Mouse (Mus musculus) heart, adult 11 months (tissue): ENCODE data around the gene Arf3.
"Not testable (repeated sequence)": the region's sequence is repeated elsewhere in the genome, so short reads cannot be mapped to it uniquely, and the experiment has no call there.

ENCODE experiments used
- DNase-seq: peaks from one replicate; pipeline ENCODE4 v3.0.0; 2022

The Arf3 gene

DNA sequence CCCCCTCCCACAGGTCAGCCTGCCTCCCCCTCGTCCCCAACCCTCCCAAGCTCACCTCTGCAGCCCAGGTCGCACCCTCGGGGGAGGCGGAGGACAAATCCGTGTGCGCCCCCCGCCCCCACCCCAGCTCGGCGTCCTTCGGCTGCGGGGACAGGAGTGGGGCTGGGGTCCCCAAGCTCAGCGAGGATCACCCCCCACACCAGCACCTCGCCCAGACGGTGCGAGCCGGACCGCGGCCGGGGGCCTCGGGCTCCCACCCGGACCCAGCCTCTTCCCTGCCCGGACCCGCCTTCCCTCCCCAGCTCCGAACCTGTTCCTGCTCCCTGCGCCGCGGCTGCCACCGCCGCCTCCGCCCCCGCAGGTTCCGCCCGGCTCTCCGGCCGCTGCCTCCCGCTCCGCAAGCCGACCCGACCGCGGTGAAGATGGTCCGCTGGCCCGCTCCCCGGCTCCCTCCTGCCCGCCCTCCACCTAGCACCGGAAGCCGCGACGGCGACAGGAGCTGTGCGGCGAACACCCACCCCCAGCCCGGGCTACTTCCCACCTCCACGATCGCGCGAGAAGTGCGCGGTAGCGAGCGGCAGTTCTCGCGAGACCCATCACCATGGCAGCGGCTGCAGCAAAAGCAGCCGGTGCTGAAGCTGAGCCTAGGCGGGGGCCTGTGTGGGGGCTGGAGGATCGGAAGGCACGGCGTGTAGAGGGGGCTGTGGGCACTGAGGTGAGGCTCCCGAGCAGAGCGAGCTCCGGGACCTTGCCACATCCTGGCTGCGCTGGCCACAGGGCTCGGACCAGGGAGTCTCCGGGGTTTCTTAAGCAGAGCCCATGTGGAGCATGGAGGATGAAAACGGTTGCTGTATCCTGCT is at the start of gene Arf3:
Gene Arf3, minus strand, starts transcription at position 545 of the 860 bp plus-strand sequence.
- DNase-seq, result peak; percentile 100

DNA sequence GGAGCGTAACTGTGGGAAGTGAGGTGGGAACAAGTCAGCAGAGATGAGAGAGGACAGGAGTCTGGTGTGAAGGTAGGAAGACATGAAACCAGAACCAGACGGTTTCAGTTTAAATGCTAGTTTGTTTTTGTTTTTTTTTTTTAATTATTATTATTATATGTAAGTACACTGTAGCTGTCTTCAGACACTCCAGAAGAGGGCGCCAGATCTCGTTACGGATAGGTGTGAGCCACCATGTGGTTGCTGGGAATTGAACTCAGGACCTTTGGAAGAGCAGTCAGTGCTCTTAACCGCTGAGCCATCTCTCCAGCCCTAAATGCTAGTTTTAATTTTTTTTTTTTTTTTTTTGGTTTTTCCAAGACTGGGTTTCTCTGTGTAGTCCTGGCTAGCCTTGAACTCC is 47.2 kb upstream of the Arf3 start:
- not testable (repeated sequence) for DNase-seq

DNA sequence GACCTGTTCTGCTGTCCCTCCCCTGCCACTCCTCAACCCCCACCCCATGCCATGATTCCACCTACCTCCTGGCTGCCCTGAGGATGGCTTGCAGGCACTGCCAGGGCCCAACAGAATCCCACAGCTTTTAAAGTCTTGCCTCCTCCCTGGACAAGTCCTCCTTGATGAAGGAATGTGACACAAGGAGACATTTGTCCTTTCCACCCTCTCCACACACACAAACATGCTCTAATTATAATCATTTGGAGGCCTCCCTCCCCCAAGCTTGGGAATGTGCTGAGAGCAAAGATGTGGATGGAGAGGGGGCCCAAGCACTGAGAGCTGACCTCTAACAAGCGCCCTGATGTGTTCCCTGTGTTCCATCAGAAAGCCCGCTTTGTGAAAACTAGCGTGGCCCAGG is 46.4 kb upstream of the Arf3 start, which contains the start of gene Ddn:
Gene Ddn, minus strand, starts transcription at position 101 of the 400 bp plus-strand sequence.
- no peak for DNase-seq

DNA sequence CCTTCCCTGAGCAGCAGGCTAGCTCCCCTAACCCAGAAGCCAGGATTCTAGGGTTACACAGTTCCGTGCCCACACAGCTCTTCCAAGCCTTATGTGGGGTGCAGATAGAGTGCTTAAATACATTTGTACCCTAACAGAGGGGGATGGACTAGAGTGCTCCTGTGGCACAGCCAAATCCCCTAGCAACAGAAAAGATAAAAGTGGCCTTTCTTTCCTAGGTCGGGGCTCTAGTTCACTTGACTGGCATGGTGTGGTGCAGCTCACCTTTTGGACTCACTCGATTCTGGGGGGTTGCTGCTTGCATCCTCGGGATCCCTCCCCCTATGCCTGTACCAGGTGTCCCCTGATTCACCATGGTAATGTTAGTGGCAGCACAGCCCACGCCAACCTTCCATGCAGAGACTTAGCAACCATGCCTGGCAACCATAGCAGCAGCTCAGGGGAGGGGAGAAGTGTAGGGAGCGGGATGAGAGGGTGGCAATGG is 45.7 kb upstream of the Arf3 start:
- peak; percentile 89 for DNase-seq

DNA sequence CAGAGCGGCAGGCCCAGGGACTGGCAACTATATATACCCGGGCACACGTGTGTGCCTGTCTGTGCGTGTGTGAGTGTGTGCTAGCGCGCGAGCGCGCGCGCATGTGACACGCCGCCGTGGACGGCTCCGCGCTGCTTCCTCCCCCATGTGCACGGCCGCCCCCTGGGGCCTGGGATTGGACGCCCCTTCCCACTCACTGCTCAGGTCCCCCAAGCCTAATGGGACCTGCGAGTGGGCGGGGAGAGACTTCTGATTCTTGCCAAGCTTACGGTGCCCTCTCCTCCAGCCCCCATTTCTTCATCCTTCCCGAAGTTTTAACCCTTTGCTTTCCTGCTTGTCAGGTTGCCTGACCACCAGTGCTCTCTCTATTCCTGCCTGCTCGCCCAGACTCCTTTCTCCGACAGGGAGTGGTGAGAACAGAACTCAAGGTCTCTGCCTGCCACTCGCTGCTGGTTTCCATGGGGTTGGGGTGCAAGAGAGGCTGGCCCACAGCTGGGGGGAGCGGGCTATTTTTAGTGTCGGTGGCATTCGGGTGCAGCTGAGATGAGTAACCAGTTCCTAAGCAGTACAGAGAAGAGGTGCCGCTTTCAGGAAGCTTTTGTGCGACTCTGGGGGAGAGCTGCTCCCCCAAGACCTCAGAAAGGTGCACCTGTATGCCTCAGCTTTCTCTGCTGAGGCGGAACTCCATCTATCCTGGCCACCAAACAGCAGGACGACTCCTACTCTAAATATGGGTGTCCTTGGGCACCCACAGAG is 45.1 kb upstream of the Arf3 start:
- peak; percentile 94 for DNase-seq

DNA sequence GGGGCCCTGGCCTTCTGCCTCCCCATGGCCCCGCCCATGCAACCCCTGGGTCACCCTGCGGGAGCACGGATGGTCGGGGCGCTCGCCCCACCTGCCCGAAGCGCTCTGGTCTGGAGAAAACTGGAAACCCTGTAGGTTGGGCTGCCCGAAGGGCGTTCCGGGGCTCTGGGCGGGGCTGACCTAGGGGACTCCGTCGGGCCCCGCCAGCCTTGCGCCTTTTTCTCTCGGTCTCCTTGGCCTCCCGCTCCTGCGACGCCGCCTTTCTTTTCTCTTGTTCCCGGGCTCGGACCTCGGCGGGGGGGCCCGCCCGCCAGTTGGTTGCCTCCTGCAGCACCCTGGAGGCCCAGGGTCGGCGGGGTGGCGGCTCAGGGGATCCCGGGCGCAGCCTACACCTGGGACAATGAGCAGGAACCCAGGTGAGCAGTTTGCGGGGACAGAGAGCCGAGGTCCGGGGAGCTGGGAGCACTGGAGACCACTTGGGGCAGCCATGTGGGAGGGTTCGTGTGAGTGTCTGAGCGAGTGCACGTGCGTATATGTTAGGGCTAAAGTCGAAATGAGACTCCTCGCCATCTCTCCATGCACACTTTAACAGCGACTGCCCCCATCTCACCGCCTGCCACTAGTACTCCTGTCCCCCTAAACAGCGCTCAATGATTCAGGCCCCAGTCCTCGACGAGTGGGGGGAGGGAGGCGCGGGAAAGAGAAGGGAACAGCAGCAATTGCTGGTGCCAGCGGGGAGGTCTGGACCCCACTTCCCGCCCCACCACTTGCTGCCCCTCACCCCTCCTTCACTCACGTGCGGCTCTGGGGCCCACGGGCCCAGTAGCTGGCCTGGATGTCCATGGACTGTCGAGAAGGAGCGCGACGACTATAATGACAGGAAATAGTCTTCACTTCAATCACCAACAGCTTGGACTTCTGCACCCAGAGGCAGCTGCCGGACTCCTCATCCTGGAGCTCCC is 44.1 kb upstream of the Arf3 start:
- DNase-seq, result peak; percentile 93

DNA sequence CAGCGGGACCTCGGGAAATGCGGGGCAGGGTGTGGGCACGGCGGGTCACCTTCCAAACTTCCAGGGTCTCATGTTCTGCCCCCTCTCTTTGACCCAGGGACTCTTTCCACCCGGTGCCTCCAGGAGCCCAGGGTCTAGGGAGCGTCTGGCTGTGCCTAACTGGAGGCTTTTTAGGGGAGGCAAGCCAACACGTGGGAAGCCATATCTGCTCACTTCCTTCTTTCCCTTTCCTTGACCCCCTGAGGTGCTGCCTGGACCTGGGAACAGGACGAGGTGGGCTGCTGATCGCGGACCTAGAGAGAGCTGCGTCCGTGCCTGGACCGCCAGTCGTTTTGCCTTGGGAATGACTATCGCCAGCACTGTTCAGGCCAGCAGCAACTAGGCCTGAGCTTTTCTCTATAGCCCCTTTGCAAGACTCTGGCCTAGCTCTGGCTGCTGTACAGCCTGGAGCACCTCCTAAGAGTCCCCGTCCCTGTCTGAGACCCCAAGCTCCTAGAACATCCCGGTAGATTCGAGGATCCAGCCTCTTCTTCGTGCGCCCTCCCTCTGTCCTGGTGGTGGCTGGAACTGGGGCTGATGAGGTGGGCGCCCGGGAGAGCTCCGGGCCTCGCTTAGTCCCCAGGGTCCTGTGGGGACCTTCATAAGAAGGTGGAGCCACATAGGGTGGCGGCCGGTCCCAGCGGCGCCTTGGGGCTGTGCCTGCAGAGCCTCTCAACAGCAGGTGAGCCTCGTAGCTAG is 43.2 kb upstream of the Arf3 start:
- DNase-seq, result no peak

DNA sequence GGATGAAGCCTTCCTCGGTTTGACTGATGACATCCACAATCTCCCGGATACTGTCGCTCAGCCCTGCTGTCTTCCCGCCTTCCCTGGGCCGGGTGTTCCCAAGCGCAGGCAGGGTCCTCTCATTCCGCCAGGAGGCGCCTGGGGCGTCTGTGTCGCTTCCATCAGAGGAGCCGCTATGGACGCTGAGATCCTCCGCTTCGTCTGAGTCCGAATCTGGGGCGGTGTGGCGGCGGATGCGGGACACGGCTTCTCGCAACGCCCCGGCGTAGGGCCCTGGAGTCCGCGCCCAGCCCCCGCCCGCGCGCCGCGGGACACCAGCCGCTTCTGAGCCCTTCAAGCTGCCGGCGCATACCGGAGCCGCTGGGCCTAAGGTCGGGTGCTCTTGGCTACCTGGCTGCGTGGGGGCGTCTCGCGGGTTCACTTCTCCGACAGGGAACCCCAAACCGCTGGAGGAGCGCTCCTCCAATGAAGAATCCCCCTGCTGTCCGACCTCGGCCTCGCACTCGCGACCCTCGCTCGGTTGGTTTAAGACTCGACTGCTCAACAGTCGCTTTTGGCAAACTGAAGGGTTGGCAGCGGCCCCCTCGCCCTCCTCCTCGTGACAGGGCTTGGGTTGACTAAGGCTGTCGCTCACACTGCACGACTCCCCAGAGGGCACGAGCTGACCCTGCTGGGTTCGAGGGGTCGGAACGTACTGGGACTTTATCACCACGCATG is 42.5 kb upstream of the Arf3 start:
- DNase-seq, result peak; percentile 97

DNA sequence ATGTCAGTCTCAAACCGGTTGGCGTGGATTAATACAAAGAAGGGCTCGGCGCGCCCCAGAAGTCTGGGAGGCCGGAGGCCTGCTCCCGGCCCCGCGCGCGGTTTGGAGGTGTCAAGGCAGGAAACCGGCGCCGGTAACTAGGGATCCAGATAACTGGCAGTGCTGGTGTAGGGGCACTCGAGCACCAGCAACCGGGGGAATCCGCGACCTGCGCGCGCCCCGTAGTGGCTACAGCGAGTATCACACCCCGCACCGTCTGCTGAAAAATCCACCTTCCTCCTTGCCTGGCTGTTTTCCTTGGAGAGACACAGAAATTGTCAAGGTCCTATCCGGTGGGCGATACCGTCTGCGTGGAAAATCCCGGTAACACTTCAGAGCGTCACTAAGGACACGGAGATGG is 41.0 kb upstream of the Arf3 start:
- DNase-seq, result peak; percentile 96

DNA sequence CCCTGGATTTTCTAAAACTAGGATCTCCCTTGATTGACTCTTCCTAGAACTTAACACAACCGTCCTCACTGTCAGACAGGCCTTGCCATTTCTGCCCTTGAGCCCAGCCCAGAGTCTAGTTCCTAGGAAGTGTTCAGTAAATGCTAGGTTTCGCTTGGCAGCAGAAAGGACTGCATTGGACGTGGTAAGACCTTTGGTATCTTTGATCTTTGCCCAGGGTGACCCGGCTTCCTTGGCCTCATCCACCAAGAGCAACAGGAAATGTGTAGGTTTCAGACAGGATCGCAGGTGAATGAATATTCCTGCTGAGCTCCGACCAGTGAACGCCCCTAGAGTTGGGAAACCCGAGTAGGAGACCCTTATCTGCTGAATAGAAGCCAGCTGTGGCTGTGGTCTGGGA is 39.9 kb upstream of the Arf3 start:
- no peak for DNase-seq

DNA sequence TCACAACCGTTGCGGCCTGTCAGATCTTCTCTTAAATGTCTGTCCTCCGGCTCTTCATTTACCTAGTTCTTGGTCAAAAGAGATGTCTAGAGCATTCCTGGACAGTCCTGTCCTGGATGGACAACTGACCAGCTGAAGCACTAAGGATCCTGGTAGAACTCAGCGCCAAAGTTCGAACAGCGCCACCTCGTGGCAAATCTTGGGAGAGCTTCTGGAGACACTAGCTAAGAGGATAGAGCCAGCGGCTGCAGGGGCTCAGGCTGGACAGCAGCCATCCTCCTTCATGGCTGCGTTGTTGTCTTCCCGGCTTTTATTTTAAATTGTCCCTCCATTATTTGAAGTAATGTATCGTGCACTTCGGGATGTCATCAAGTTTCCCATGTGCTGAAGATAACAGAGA is 36.4 kb upstream of the Arf3 start:
- peak; percentile 94 for DNase-seq

DNA sequence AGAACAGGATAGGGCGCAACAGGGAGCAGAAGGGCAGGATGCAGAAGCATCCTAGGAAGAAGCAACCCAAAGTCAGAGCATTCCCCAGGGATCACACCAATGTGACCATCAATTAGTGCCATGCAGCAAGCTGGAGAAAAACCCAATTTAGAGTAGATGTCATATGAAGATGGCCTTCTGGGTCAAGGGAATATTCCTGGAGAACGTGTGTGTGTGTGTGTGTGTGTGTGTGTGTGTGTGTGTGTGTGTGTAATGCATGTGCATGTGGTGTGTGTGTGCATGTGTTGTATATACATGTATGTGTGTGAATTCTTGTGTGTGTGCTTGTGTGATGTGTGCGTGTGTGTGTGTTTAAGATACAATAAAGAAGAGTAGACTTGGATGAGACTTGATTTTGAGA is 35.9 kb upstream of the Arf3 start:
- no peak for DNase-seq

DNA sequence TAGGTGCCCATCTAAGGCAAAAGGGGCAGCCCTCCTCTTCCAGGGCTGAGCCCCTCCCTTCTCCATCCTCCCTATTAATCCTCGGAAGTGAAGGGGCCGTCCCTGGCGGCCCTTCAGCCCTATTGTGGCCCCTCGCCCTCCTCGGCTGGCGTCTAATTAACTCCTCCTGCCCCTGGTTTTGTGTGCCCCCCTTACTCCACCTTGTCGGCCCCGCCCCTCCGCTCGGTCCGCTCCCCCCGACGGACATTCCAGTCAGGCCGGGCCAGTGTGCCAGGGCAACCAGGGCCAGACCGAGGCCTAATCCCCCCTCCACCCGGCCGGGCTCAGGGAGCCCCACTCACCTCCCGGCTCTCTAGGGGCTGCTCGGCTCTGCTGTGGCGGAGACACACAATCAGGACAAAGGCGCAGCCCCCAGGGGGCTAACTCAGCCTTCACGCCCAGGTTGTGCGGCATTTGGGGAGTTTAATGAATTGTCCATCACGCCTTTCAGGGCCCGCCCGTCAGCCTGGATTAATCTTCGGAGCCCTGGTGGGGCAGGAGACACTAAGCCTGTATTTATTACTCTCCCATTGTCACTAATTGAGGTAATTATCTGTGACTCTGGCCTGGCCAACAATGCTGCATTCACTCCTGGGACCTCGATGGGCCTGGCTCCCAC is 35.0 kb upstream of the Arf3 start:
- DNase-seq, result peak; percentile 83

DNA sequence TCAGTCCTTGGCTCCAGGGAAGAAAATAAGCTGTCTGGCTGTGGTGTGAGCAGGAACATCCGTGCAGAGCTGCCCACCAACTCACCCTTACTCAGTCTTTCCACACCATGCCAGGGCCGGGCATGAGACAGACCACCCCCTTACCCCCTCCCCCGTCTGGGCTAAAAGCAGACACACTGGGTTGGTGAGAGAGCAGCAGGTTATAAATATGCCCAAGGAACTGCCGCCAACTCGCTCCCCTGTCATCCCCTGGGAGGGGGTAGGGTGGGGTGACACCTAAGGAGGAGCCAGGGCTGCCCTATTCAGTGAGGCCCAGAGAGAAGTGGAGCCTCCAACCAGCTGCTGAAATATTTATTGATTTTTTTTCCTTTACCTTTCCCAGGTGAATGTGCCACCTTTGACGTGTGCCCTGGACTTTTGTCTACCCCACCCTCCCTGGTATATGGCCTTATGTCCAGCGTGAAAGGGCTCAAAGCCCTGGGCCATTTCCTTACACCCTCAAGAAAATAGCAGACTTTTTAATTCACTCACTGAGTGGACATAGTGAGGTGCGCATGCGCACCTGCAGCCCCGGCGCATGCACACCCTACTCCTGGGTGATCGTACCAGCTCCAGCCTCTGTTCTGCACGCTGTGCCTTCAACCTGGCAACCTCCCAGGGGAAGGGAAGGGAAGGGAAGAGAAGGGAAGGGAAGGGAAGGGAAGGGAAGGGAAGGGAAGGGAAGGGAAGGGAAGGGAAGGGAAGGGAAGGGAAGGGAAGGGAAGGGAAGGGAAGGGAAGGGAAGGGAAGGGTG is 34.0 kb upstream of the Arf3 start:
- peak; percentile 94 for DNase-seq

DNA sequence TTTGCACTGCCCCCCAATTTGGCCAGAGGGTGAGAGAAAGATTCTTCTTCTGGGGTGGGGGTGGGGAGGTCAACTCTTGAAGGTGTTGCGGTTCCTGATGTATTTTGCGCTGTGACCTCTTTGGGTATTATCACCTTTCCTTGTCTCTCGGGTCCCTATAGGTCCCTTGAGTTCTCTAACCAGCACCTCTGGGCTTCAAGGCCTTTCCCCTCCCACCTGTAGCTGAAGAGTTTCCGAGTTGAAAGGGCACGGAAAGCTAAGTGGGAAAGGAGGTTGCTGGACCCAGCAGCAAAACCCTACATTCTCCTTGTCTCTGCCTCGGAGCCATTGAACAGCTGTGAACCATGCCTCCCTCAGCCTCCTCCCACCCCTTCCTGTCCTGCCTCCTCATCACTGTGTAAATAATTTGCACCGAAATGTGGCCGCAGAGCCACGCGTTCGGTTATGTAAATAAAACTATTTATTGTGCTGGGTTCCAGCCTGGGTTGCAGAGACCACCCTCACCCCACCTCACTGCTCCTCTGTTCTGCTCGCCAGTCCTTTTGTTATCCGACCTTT is 30.2 kb upstream of the Arf3 start:
- DNase-seq, result no peak

DNA sequence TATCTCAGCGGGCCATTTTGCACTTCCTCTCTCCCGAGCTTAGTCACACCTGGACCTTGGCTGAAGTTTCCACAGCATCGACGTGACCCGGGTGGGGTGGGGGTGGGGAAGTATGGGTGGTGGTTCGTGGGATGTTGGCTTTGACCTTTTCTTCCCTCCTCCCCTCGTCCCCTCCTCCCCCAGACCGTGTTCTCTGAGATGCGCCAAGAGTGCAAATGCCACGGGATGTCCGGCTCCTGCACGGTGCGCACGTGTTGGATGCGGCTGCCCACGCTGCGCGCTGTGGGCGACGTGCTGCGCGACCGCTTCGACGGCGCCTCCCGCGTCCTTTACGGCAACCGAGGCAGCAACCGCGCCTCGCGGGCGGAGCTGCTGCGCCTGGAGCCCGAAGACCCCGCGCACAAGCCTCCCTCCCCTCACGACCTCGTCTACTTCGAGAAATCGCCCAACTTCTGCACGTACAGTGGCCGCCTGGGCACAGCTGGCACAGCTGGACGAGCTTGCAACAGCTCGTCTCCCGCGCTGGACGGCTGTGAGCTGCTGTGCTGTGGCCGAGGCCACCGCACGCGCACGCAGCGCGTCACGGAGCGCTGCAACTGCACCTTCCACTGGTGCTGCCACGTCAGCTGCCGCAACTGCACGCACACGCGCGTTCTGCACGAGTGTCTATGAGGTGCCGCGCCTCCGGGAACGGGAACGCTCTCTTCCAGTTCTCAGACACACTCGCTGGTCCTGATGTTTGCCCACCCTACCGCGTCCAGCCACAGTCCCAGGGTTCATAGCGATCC is 29.4 kb upstream of the Arf3 start:
- no peak for DNase-seq

DNA sequence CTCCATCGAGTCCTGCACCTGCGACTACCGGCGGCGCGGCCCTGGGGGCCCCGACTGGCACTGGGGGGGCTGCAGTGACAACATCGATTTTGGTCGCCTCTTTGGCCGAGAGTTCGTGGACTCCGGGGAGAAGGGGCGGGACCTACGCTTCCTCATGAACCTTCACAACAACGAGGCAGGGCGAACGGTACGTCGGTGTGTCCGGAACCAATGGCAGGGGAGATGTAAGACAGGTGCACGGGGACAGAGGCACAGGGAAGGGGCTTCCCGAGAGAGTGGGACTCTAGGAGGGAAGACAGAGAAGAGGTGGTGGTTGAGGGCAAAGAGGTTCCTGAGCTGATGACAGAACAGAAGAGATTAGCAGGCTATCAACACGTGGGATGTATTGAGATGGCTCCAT is 28.8 kb upstream of the Arf3 start:
- no peak for DNase-seq

DNA sequence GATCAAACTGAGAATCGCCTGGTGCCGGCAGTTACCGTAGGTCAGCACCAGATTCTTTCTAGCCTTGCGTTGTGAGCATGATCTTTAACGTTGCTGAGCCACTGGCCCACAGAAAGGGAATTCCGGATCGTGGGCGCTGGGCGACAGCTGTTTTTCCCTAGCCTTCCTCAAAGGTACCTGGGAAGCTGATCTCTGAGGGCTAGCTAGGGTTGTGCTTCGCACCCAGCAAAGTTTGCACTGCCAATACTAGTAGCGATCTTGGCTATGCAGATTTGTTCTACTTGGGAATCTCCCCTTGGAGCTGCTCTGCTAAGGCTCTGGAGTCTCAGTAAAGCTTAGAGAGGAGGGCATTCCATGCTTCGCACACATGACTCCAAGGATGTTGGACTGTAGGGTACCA is 28.2 kb upstream of the Arf3 start:
- DNase-seq, result no peak

DNA sequence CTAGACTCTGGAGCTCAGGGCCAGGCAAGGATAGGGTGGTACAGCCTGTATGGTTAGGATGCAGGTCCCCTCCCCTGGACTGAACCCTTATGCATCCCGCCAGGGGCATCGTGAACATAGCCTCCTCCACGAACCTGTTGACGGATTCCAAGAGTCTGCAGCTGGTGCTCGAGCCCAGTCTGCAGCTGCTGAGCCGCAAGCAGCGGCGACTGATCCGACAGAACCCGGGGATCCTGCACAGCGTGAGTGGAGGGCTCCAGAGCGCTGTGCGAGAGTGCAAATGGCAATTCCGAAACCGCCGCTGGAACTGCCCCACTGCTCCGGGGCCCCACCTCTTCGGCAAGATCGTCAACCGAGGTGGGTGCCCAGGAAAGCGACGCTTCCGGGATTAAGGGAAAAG is 27.7 kb upstream of the Arf3 start:
- no peak for DNase-seq
